Mouse (Mus musculus): Measurements from ENCODE around the gene Inpp5f. TPM values are rescaled to one million over a fixed set of nuclear protein-coding genes. Genes with fewer than 3 reads are reported as not detected.
"Not testable (repeated sequence)": the region's sequence is repeated elsewhere in the genome, so short reads cannot be mapped to it uniquely, and the experiment has no call there.

Inpp5f gene
- polyA plus RNA-seq, 1 experiment from 2014 or later, result 20.3 TPM

DNA sequence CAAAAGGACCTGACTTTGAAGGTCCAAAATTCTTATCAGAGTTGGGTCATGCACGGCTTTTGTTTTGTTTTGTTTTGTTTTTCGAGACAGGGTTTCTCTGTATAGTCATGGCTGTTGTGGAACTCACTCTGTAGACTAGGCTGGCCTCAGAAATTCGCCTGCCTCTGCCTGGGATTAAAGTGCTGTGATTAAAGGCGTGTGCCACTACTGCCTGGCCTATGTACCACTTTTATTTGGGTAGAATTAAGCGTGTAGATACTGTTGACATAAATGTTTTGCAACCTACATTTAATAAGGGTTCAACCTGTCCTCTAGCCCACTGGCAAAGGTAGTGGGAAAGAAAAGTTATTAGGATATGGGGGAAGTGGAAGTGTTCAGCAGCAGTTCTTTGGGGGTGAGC, 12.1 kb upstream of the Inpp5f start:
- Histone ChIP-seq H3K27ac (no peak overlapping the region), H3K36me3 (no peaks in the 10 kb centered on the region), H3K27me3 (replicated peaks) (no peaks in the 10 kb centered on the region), H3K9me3 (no peaks in the 10 kb centered on the region), H3K4me3 (replicated peaks) (no peak overlapping the region), H3K9ac (no peak overlapping the region), H3K4me1 (no peaks in the 10 kb centered on the region), H3K4me2 (no peak overlapping the region)
- WGBS, result 71% methylated on average over 5 of the region's 5 CpGs
- no peak for ATAC-seq (ENCODE audit: insufficient read depth, low FRiP score, low read depth)

- Histone ChIP-seq H3K4me3 (replicated peaks) (no peak overlapping the region), H3K4me2 (no peak overlapping the region), H3K36me3 (no peaks in the 10 kb centered on the region), H3K27me3 (replicated peaks) (no peaks in the 10 kb centered on the region), H3K9ac (no peak overlapping the region), H3K27ac (no peak overlapping the region), H3K9me3 (no peaks in the 10 kb centered on the region), H3K4me1 (no peaks in the 10 kb centered on the region)
- no peak for ATAC-seq (ENCODE audit: insufficient read depth, low FRiP score, low read depth)
- 73% methylated on average over 5 of the region's 5 CpGs for WGBS
Measured at GRCm38 (mm10) chr7:128601826-128602225, 9.3 kb upstream of the Inpp5f start.

- not testable (repeated sequence) for H3K4me2 ChIP-seq; H3K36me3 ChIP-seq; H3K27me3 ChIP-seq (replicated peaks); H3K9ac ChIP-seq; H3K9me3 ChIP-seq; H3K27ac ChIP-seq; H3K4me1 ChIP-seq; ATAC-seq (ENCODE audit: insufficient read depth, low FRiP score, low read depth); H3K4me3 ChIP-seq (replicated peaks)
- WGBS, result 97% methylated on average over 8 of the region's 9 CpGs
Measured at GRCm38 (mm10) chr7:128609936-128610335, 1.2 kb upstream of the Inpp5f start.

- Histone ChIP-seq H3K27ac (peak overlapping the region; percentile 73), H3K9me3 (no peaks in the 10 kb centered on the region), H3K36me3 (no peaks in the 10 kb centered on the region), H3K9ac (no peak overlapping the region; the same call in 1 of the 2 replicates), H3K4me1 (peaks cover 8% of the 10 kb centered on the region; the same call in 1 of the 2 replicates), H3K4me3 (replicated peaks) (peak overlapping the region; percentile 75), H3K4me2 (peak overlapping the region; percentile 87), H3K27me3 (replicated peaks) (no peaks in the 10 kb centered on the region)
- ATAC-seq (ENCODE audit: insufficient read depth, low FRiP score, low read depth), result no peak
- 83% methylated on average over 6 of the region's 6 CpGs for WGBS
Measured at GRCm38 (mm10) chr7:128610490-128610889, 638 bp upstream of the Inpp5f start.

DNA sequence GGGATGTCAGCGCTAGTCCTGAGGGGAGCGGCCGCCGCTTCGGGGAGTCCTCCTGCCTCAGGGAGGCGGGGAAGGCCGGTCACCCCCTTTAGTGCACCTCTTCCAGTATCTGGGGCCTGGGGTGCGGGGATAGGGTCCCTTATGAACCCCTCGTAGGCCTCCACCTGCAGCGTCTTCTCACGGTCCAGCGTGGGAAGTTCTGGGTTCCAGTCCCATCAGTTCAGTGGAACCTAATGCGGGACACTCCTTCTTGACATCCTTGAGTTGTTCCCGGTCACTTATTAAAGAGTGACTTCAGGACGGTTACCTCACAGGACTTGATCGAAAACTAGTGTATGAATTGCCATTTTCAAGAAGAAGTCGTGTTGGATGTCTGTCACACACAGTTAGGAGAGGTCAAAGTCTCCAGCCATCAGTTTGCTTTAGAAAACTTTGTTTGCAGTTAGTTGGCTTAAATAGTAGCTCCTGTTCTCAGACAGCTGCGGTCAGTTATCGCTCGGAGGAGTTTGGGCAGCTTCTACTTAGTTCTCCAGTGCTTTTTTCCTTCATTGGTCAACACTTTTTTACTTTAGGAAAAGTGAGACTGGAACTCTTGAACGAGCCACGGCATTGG, 777 bp downstream of the Inpp5f start:
- no peaks in the 10 kb centered on the region for H3K27me3 ChIP-seq (replicated peaks)
- H3K27ac ChIP-seq, result peak overlapping the region; percentile 86
- H3K36me3 ChIP-seq, result no peaks in the 10 kb centered on the region
- no peaks in the 10 kb centered on the region for H3K9me3 ChIP-seq
- H3K4me1 ChIP-seq, result peaks cover 8% of the 10 kb centered on the region; the same call in 1 of the 2 replicates
- 9% methylated on average over 22 of the region's 22 CpGs for WGBS
- H3K4me3 ChIP-seq (replicated peaks), result peak overlapping the region; percentile 75
- peak overlapping the region; percentile 45 for H3K9ac ChIP-seq
- no peak for ATAC-seq (ENCODE audit: insufficient read depth, low FRiP score, low read depth)
- peak overlapping the region; percentile 87 for H3K4me2 ChIP-seq

DNA sequence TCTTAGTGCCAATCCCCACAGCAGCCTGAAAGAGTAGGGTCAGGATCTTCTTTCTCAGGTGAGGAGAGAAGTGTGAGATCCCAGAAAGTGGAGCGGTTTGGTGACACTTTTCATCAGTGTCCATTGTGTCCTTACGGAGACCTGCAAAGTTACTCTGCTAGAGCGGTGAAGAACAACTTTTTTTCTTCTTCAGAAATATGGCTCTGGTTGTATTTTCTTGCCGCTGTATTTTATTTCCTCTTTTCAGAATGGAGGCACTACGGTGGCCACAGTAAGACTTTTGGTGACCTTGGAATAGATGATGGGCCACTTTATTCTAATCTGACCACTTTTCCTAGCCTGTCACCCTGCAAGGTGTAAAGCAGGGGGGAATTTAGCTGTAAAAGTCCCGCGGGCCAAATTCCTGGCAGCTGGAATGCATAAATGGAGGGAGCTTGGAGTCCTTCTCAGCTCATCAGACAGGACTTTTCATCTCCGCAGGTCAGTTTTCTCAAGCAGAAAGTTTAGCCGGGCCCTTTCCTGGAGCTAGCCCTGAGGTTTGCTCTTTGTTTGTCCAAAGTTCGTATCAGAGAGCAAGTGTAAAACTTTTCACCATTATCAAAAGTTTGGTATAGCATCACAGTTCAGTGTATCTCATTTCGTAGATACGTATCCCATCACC, 1.5 kb downstream of the Inpp5f start:
- H3K4me1 ChIP-seq, result peaks cover 8% of the 10 kb centered on the region; the same call in 1 of the 2 replicates
- ATAC-seq (ENCODE audit: insufficient read depth, low FRiP score, low read depth), result no peak
- H3K36me3 ChIP-seq, result no peaks in the 10 kb centered on the region
- no peaks in the 10 kb centered on the region for H3K27me3 ChIP-seq (replicated peaks)
- no peak overlapping the region for H3K9ac ChIP-seq
- H3K27ac ChIP-seq, result no peak overlapping the region
- peak overlapping the region; percentile 75 for H3K4me3 ChIP-seq (replicated peaks)
- peak overlapping the region; percentile 87 for H3K4me2 ChIP-seq
- H3K9me3 ChIP-seq, result no peaks in the 10 kb centered on the region
- 74% methylated on average over 12 of the region's 12 CpGs for WGBS

GRCm38 (mm10) chr7:128613578-128613977, 2.5 kb downstream of the Inpp5f start:
- no peak overlapping the region for H3K4me2 ChIP-seq
- 70% methylated on average over 2 of the region's 2 CpGs for WGBS
- H3K27me3 ChIP-seq (replicated peaks), result no peaks in the 10 kb centered on the region
- H3K27ac ChIP-seq, result no peak overlapping the region
- peaks cover 8% of the 10 kb centered on the region; the same call in 1 of the 2 replicates for H3K4me1 ChIP-seq
- H3K9ac ChIP-seq, result no peak overlapping the region
- H3K4me3 ChIP-seq (replicated peaks), result no peak overlapping the region
- no peaks in the 10 kb centered on the region for H3K9me3 ChIP-seq
- H3K36me3 ChIP-seq, result no peaks in the 10 kb centered on the region
- no peak for ATAC-seq (ENCODE audit: insufficient read depth, low FRiP score, low read depth)

DNA sequence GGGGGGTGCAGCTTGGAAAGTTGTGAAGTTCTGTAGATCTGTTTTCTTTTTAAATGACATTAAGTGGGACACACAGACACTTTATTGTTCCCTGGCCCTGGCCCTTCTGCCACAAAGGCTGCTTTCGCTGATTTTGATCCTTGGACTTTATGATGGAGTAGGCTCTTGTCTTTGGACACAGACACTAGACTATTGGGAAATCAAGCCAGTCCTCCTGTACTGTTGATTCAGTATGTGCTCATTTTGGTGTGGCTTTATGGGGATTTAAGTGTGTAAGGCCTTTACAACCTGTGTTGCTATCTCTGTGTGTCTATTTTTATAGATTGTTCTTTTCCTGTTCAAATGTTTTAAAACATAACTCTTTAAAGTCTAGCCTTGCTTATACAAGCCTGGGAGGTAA, 6.5 kb downstream of the Inpp5f start:
- no peak for ATAC-seq (ENCODE audit: insufficient read depth, low FRiP score, low read depth)

GRCm38 (mm10) chr7:128620178-128620577, 9.1 kb downstream of the Inpp5f start:
- Histone ChIP-seq H3K36me3 (no peaks in the 10 kb centered on the region), H3K9me3 (no peaks in the 10 kb centered on the region), H3K9ac (no peak overlapping the region), H3K4me1 (0 out of 2 replicates have a peak, but pooled peaks cover 9% of the 10 kb centered on the region), H3K27ac (no peak overlapping the region), H3K4me3 (replicated peaks) (no peak overlapping the region), H3K27me3 (replicated peaks) (no peaks in the 10 kb centered on the region), H3K4me2 (no peak overlapping the region)
- no peak for ATAC-seq (ENCODE audit: insufficient read depth, low FRiP score, low read depth)
- WGBS, result 93% methylated on average over 1 of the region's 1 CpGs

More for the DNA sequence above, 6.5 kb downstream of the Inpp5f start:
- Histone ChIP-seq H3K36me3 (no peaks in the 10 kb centered on the region), H3K4me1 (0 out of 2 replicates have a peak, but pooled peaks cover 8% of the 10 kb centered on the region), H3K9ac (no peak overlapping the region), H3K27ac (no peak overlapping the region), H3K4me3 (replicated peaks) (no peak overlapping the region), H3K9me3 (no peaks in the 10 kb centered on the region), H3K4me2 (no peak overlapping the region), H3K27me3 (replicated peaks) (no peaks in the 10 kb centered on the region)
- WGBS, result 79% methylated on average over 1 of the region's 1 CpGs

DNA sequence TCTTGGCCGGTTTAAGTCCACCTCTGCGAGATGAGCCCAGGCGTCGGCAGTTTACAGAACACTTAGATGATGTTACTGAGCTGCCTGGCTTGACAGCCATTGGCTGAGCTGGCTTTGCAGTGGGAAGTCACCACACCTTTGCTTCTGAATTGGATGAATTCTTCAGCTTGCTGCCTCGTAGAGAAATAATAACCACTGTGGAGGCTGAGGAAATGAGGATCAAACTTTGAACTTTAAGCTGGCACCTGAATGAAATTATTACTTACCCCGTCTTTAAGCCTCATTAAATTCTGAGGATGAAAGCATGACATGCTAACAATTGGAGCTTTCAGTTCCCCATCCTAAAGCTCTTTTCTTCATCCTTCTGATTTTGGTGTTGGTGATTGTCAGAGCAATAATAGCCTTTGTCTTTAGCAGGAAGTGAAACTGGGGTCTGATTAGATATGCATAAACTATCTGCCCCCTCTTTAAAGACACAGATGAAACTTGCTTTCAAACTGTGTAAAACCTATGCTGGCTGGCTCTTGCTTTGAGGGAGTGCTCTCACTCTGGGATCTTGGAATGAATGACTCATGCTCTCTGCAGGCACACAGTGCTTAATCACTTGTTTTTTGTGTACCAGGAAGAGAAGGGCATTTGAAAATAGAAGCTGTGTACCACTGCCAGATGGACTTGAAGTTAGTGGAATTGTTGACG, 11.3 kb downstream of the Inpp5f start:
- Histone ChIP-seq H3K27me3 (replicated peaks) (no peaks in the 10 kb centered on the region), H3K27ac (peak overlapping the region; percentile 54; the same call in 1 of the 2 replicates), H3K36me3 (no peaks in the 10 kb centered on the region), H3K4me1 (0 out of 2 replicates have a peak, but pooled peaks cover 9% of the 10 kb centered on the region), H3K4me3 (replicated peaks) (no peak overlapping the region), H3K4me2 (no peak overlapping the region), H3K9ac (no peak overlapping the region), H3K9me3 (no peaks in the 10 kb centered on the region)
- 55% methylated on average over 7 of the region's 7 CpGs for WGBS
- ATAC-seq (ENCODE audit: insufficient read depth, low FRiP score, low read depth), result peak; percentile 63; the same call in 1 of the 2 replicates

DNA sequence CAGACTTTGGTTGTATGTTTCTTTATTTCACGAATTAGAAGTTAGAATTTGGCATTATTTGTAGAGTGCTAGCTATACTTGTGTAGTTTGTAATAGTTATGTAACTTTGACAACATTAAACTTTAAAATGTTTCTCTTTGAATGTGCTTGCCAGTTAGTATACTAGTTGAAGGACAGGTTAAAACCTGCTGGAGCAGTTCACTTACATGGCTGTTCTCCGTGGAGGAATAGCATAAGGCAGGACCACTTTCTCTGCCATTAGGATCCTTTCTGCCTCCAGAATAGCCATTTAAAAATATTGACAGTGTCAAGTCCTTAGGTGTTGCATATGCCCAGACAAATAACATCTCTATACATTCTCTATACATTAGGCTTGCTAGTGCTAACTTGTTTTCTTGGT, 11.9 kb downstream of the Inpp5f start:
- H3K36me3 ChIP-seq, result no peaks in the 10 kb centered on the region
- no peak overlapping the region for H3K9ac ChIP-seq
- 0 out of 2 replicates have a peak, but pooled peaks cover 9% of the 10 kb centered on the region for H3K4me1 ChIP-seq
- H3K9me3 ChIP-seq, result no peaks in the 10 kb centered on the region
- H3K27ac ChIP-seq, result no peak overlapping the region
- no peak overlapping the region for H3K4me2 ChIP-seq
- no peak overlapping the region for H3K4me3 ChIP-seq (replicated peaks)
- no peaks in the 10 kb centered on the region for H3K27me3 ChIP-seq (replicated peaks)
- no peak for ATAC-seq (ENCODE audit: insufficient read depth, low FRiP score, low read depth)
- 57% methylated on average over 2 of the region's 2 CpGs for WGBS

GRCm38 (mm10) chr7:128625382-128625781, 14.3 kb downstream of the Inpp5f start:
- WGBS, result 90% methylated on average over 2 of the region's 2 CpGs
- no peak overlapping the region for H3K9ac ChIP-seq
- H3K4me1 ChIP-seq, result 0 out of 2 replicates have a peak, but pooled peaks cover 9% of the 10 kb centered on the region
- H3K9me3 ChIP-seq, result no peaks in the 10 kb centered on the region
- H3K4me3 ChIP-seq (replicated peaks), result no peak overlapping the region
- H3K27ac ChIP-seq, result no peak overlapping the region
- ATAC-seq (ENCODE audit: insufficient read depth, low FRiP score, low read depth), result no peak
- no peaks in the 10 kb centered on the region for H3K27me3 ChIP-seq (replicated peaks)
- no peaks in the 10 kb centered on the region for H3K36me3 ChIP-seq
- H3K4me2 ChIP-seq, result no peak overlapping the region

Measured in stomach, embryonic 15.5 days (tissue).